Mouse (Mus musculus) liver, postnatal 0 days (tissue): Measurements from ENCODE around the gene Gabra5.

Experiments
- CTCF ChIP-seq: sonication (generic); IDR thresholded peaks from 2 replicates; pipeline ENCODE4 v1.5.1; 2016; ENCODE audit warnings: antibody characterized with exemption, low read depth
- EP300 ChIP-seq: IDR thresholded peaks from 2 replicates; pipeline ENCODE4 v1.6.1; 2016; ENCODE audit warnings: antibody characterized with exemption, low read depth, mild to moderate bottlenecking

DNA sequence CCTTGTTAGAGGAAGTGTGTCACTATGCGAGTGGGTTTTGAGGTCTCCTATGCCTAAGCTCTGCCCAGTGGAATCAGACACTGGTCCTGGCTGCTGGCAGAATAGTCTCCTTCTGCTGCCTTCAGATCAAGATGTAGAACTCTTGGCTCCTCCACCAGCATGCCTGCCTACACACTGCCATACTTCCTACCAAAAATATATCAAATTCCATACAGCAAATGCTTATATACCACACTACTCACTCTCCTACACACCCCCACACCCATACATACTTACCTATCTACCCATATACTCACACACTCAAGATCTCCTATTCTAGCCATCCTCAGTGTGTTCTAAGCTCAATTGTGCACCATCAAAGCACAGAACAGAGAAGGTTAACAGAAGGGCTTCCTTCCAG is 38.5 kb downstream of the Gabra5 start:
- TF ChIP-seq CTCF (no peak), EP300 (no peak)
